In genomic region chr6:120362774-120363687, GRCm38 (mm10) we compare ENCODE assay signal across 8 mouse cellular contexts. TPM values are rescaled to one million over a fixed set of nuclear protein-coding genes. Genes with fewer than 3 reads are reported as not detected.
DNase-seq lines count a peak whose midpoint lies in the region; ATAC-seq and TF ChIP-seq lines count a peak whose summit lies in the region.

No protein-coding gene starts in this region.

- WGBS in heart, embryonic 15.5 days = 20% methylated on average over 15 of the region's 15 CpGs
- WGBS in forebrain, postnatal 0 days = 25% methylated on average over 15 of the region's 15 CpGs

- H3K9me3 ChIP-seq in heart, embryonic 15.5 days (replicated peaks) = no peaks in the 10 kb centered on the region
- no peaks in the 10 kb centered on the region for H3K9me3 ChIP-seq in G1E (replicated peaks)
- H3K9me3 ChIP-seq in forebrain, postnatal 0 days (ENCODE audit: low read length) = no peaks in the 10 kb centered on the region

- peak overlapping the region; percentile 85 for H3K4me2 ChIP-seq in heart, embryonic 15.5 days
- H3K4me2 ChIP-seq in forebrain, postnatal 0 days (ENCODE audit: low read depth) = peak overlapping the region; percentile 81

- peaks cover 8% of the 10 kb centered on the region for H3K36me3 ChIP-seq in heart, embryonic 15.5 days
- peaks cover 15% of the 10 kb centered on the region for H3K36me3 ChIP-seq in G1E (replicated peaks)
- peaks cover 5% of the 10 kb centered on the region for H3K36me3 ChIP-seq in forebrain, postnatal 0 days (ENCODE audit: insufficient read depth)

- peaks cover 19% of the 10 kb centered on the region for H3K4me1 ChIP-seq in heart, embryonic 15.5 days (replicated peaks)
- peaks cover 14% of the 10 kb centered on the region for H3K4me1 ChIP-seq in G1E (ENCODE audit: insufficient read depth, low read depth, low read length)
- H3K4me1 ChIP-seq in forebrain, postnatal 0 days (ENCODE audit: insufficient read depth) = peaks cover 9% of the 10 kb centered on the region

- H3K4me3 ChIP-seq in heart, embryonic 15.5 days = peak overlapping the region; percentile 99
- H3K4me3 ChIP-seq in G1E (ENCODE audit: low read depth, low read length) = peak overlapping the region; percentile 90
- H3K4me3 ChIP-seq in forebrain, postnatal 0 days (ENCODE audit: low read depth, low read length) = peak overlapping the region; percentile 88

- peak overlapping the region; percentile 97 for H3K27ac ChIP-seq in heart, embryonic 15.5 days
- H3K27ac ChIP-seq in forebrain, postnatal 0 days (ENCODE audit: low read depth, low read length) = peak overlapping the region; percentile 98

- DNase-seq in heart, adult 9 months (ENCODE audit: low spot score in 2 of 2) = no peak
- DNase-seq in G1E (ENCODE audit: low spot score) = no peak
- no peak for DNase-seq in forebrain, postnatal 0 days
- DNase-seq in gastrocnemius, adult 8-10 months (ENCODE audit: low spot score in 2 of 2) = no peak
- no peak for DNase-seq in right cerebral cortex, postnatal 14 days
- no peak for DNase-seq in urinary bladder, postnatal 25 days (ENCODE audit: low spot score)

- H3K27me3 ChIP-seq in heart, embryonic 15.5 days = no peaks in the 10 kb centered on the region
- no peaks in the 10 kb centered on the region for H3K27me3 ChIP-seq in G1E (ENCODE audit: insufficient read depth, low read length)
- no peaks in the 10 kb centered on the region for H3K27me3 ChIP-seq in forebrain, postnatal 0 days (ENCODE audit: insufficient read depth, low read length)

- H3K9ac ChIP-seq in heart, embryonic 15.5 days = peak overlapping the region; percentile 93
- peak overlapping the region; percentile 79 for H3K9ac ChIP-seq in forebrain, postnatal 0 days

- TF ChIP-seq CTCF in G1E (IDR thresholded peaks at IDR 0.05; ENCODE audit: low read depth, low read length) = no peak
- no peak for TF ChIP-seq CTCF in forebrain, postnatal 0 days (IDR thresholded peaks at IDR 0.05; ENCODE audit: low read depth)

- ATAC-seq in heart, embryonic 15.5 days (replicated peaks; ENCODE audit: insufficient number of reproducible peaks, insufficient read depth, low FRiP score, low read depth) = 0 out of 2 replicates have a peak, but pooled peaks have one; percentile 1
- no peak for ATAC-seq in G1E (ENCODE audit: extremely low read depth, insufficient number of reproducible peaks, low FRiP score, poor library complexity, severe bottlenecking)
- no peak; the same call in 1 of the 2 replicates for ATAC-seq in forebrain, postnatal 0 days
- ATAC-seq in megakaryocyte, adult 5-6 weeks (ENCODE audit: poor library complexity, severe bottlenecking) = peak; percentile 13; the same call in 1 of the 2 replicates

RNA-seq across cellular contexts. Expression of gene Kdm5a, which starts 0.9 kb away (rescaled TPM):
- 29.0 and 29.5 TPM in 2 replicates for polyA plus RNA-seq in heart, embryonic 15.5 days (2015; fragmentation: Nextera tagmentation; extraction: Ambion mirVana)
- total RNA-seq in G1E (2014; fragmentation: Nextera tagmentation) (87.3 and 88.0 TPM in 2 replicates), G1E (2017) (111 and 137 TPM in 2 replicates)
- 23.6 and 32.3 TPM in 2 replicates for polyA plus RNA-seq in G1E (2012)
- total RNA-seq in forebrain, postnatal 0 days (2014; rRNA removed) = 29.6 and 44.3 TPM in 2 replicates
- polyA plus RNA-seq in forebrain, postnatal 0 days (2015; fragmentation: Nextera tagmentation; extraction: Ambion mirVana) = 14.0 and 18.0 TPM in 2 replicates
- total RNA-seq in megakaryocyte, adult 5-6 weeks (2015) = 26.6 and 28.9 TPM in 2 replicates
- total RNA-seq in megakaryocyte, adult 5-6 weeks (2017) = 98.9 and 121 TPM in 2 replicates
- total RNA-seq in gastrocnemius, adult 8-10 months (2022) = 10 to 100 TPM; 18.2 to 21.1 (median 19.1) TPM

RNA-seq across cellular contexts. Expression of gene Ccdc77, which starts 1.1 kb away (rescaled TPM):
- polyA plus RNA-seq in heart, embryonic 15.5 days (2015; fragmentation: Nextera tagmentation; extraction: Ambion mirVana) = 17.3 and 20.6 TPM in 2 replicates
- 33.6 and 35.6 TPM in 2 replicates for total RNA-seq in G1E (2014; fragmentation: Nextera tagmentation)
- total RNA-seq in G1E (2017) = 31.9 and 34.1 TPM in 2 replicates
- 2.7 and 3.4 TPM in 2 replicates for polyA plus RNA-seq in G1E (2012)
- total RNA-seq in forebrain, postnatal 0 days (2014; rRNA removed) = 9.8 and 13.5 TPM in 2 replicates
- 5.8 and 8.3 TPM in 2 replicates for polyA plus RNA-seq in forebrain, postnatal 0 days (2015; fragmentation: Nextera tagmentation; extraction: Ambion mirVana)
- 8.9 and 12.0 TPM in 2 replicates for total RNA-seq in megakaryocyte, adult 5-6 weeks (2015)
- total RNA-seq in megakaryocyte, adult 5-6 weeks (2017) = 21.1 and 25.7 TPM in 2 replicates
- 1 to 10 TPM; 2.4 to 2.9 (median 2.7) TPM for total RNA-seq in gastrocnemius, adult 8-10 months (2022)

Comparison
In these comparisons a context has a peak if more than half of its experiments do, and no peak if none do; other contexts are left out.
1. ATAC-seq: peak in heart, embryonic 15.5 days (single experiment) and megakaryocyte, adult 5-6 weeks (single experiment); none in G1E (single experiment) and forebrain, postnatal 0 days (single experiment).
2. Peak in every context shown above with its lines, with median percentiles within 50 percentile points of each other: H3K4me3 ChIP-seq.